Mouse (Mus musculus): ENCODE data around the gene Mageb5.
"Not testable (repeated sequence)": the region's sequence is repeated elsewhere in the genome, so short reads cannot be mapped to it uniquely, and the experiment has no call there.

Mageb5 gene

GRCm38 (mm10) chrX:91782918-91783317 is at the start of gene Mageb5:
TSS of gene Mageb5 (minus strand) at chrX:91783018.
- not testable (repeated sequence) for DNase-seq

GRCm38 (mm10) chrX:91759591-91760226 is 23.1 kb downstream of the Mageb5 start:
- not testable (repeated sequence) for DNase-seq

All from cerebellum, adult 11-12 months (tissue).